Mouse (Mus musculus) spleen, adult 18-20 months (tissue): ENCODE measurements around the gene Fam50b.

ENCODE experiments used
- DNase-seq, 2 experiments: peaks; one replicate each; pipeline ENCODE4 v3.0.0; 2022; ENCODE audit warnings: mixed read lengths in 2 of 2

Gene Fam50b

GRCm38 (mm10) chr13:34734686-34735085, at the start of gene Fam50b:
Fam50b (plus strand) TSS chr13:34734850.
- DNase-seq: no peak

- no peak for DNase-seq
Observed at GRCm38 (mm10) chr13:34685008-34685765, 49.5 kb upstream of the Fam50b start.

- DNase-seq: no peak
Observed at GRCm38 (mm10) chr13:34691049-34691448, 43.6 kb upstream of the Fam50b start.

GRCm38 (mm10) chr13:34693111-34693510, 41.5 kb upstream of the Fam50b start:
- DNase-seq: no peak

- no peak for DNase-seq
Observed at GRCm38 (mm10) chr13:34696734-34697332, 37.8 kb upstream of the Fam50b start.

- DNase-seq: no peak
Observed at GRCm38 (mm10) chr13:34700091-34700490, 34.6 kb upstream of the Fam50b start.

GRCm38 (mm10) chr13:34700630-34701029, 34.0 kb upstream of the Fam50b start:
- no peak for DNase-seq

- DNase-seq: no peak
Observed at GRCm38 (mm10) chr13:34703301-34703700, 31.3 kb upstream of the Fam50b start.

- DNase-seq: no peak
Observed at GRCm38 (mm10) chr13:34703795-34704194, 30.9 kb upstream of the Fam50b start.

GRCm38 (mm10) chr13:34704835-34705234, 29.8 kb upstream of the Fam50b start:
- peak in 1 of 2 experiments; percentile 23 for DNase-seq

GRCm38 (mm10) chr13:34708955-34709354, 25.7 kb upstream of the Fam50b start:
- DNase-seq: no peak

- DNase-seq: no peak
Observed at GRCm38 (mm10) chr13:34709566-34709965, 25.1 kb upstream of the Fam50b start.

GRCm38 (mm10) chr13:34711410-34711809, 23.2 kb upstream of the Fam50b start:
- DNase-seq: no peak

- DNase-seq: no peak
Observed at GRCm38 (mm10) chr13:34712881-34713280, 21.8 kb upstream of the Fam50b start.

GRCm38 (mm10) chr13:34715437-34715838, 19.2 kb upstream of the Fam50b start:
- DNase-seq: no peak

GRCm38 (mm10) chr13:34724831-34725592, 9.6 kb upstream of the Fam50b start:
- DNase-seq: no peak

GRCm38 (mm10) chr13:34725800-34726476, 8.7 kb upstream of the Fam50b start:
- no peak for DNase-seq

- no peak for DNase-seq
Observed at GRCm38 (mm10) chr13:34726477-34726805, 8.2 kb upstream of the Fam50b start.

GRCm38 (mm10) chr13:34727060-34727459, 7.6 kb upstream of the Fam50b start:
- DNase-seq: no peak

GRCm38 (mm10) chr13:34731551-34731950, 3.1 kb upstream of the Fam50b start:
- no peak for DNase-seq

- no peak for DNase-seq
Observed at GRCm38 (mm10) chr13:34733780-34734179, 870 bp upstream of the Fam50b start.

GRCm38 (mm10) chr13:34737968-34738698, 3.5 kb downstream of the Fam50b start:
- DNase-seq: no peak

GRCm38 (mm10) chr13:34738699-34738973, 4.0 kb downstream of the Fam50b start:
- no peak for DNase-seq
